Mouse (Mus musculus) cerebellum, postnatal 36 days (tissue): ENCODE measurements around the gene Gm17469.
"Not testable (repeated sequence)": the region's sequence is repeated elsewhere in the genome, so short reads cannot be mapped to it uniquely, and the experiment has no call there.

Source experiments
- DNase-seq, 2 experiments: peaks; one replicate each; pipeline ENCODE4 v3.0.0; 2021 to 2022; ENCODE audit warnings: mixed read lengths in 2 of 2

The Gm17469 gene

GRCm38 (mm10) chrX:124629593-124629992 lies at the start of gene Gm17469:
Gene Gm17469 (plus strand): TSS chrX:124629893.
- DNase-seq, result not testable (repeated sequence)
